Mouse (Mus musculus): ENCODE results near the gene Nbea.

Gene Nbea

GRCm38 (mm10) chr3:55783171-55784081 is 400.1 kb downstream of the Nbea start:
- DNase-seq (ENCODE audit: low read depth, low spot score) = no peak

- no peak for DNase-seq (ENCODE audit: low read depth, low spot score)
Measured at GRCm38 (mm10) chr3:55782771-55783170, 400.7 kb downstream of the Nbea start.

DNA sequence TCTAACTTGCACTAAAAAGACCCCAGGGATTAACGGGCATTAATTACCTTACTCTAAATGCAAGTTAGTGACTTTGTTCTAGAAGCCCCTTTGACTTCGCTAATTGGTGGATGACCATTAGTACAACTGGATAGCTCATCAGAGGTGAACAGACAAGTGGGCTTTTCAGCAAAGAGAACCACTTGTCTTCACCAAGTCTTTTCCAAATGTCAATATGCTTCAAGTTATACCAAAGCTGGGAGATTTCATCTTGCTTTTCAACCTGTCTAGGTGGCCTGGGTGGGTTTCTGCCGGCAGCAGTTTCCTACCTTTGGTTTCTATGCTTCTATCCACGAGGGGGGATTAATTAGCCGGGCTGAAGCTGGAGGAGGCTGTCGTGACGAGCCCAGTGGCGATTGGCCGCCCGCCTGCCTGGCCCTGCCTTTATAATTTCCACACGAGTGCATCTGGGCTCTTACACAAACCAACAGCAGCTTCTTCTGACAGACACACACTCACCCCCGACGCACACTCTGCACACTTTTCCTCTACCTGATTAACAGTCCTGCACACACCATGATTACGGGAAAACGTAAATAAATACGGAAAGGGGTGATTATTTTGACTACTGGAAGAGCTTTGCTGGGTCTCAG is 401.3 kb downstream of the Nbea start, which contains the start of gene Mab21l1:
Gene Mab21l1 (plus strand): TSS at position 455 of the 632 bp plus-strand sequence.
- no peak for DNase-seq (ENCODE audit: low read depth, low spot score)

GRCm38 (mm10) chr3:55781429-55782055 is 402.0 kb downstream of the Nbea start:
- DNase-seq (ENCODE audit: low read depth, low spot score) = no peak

GRCm38 (mm10) chr3:55780120-55781070 is 403.1 kb downstream of the Nbea start:
- DNase-seq (ENCODE audit: low read depth, low spot score) = no peak

DNA sequence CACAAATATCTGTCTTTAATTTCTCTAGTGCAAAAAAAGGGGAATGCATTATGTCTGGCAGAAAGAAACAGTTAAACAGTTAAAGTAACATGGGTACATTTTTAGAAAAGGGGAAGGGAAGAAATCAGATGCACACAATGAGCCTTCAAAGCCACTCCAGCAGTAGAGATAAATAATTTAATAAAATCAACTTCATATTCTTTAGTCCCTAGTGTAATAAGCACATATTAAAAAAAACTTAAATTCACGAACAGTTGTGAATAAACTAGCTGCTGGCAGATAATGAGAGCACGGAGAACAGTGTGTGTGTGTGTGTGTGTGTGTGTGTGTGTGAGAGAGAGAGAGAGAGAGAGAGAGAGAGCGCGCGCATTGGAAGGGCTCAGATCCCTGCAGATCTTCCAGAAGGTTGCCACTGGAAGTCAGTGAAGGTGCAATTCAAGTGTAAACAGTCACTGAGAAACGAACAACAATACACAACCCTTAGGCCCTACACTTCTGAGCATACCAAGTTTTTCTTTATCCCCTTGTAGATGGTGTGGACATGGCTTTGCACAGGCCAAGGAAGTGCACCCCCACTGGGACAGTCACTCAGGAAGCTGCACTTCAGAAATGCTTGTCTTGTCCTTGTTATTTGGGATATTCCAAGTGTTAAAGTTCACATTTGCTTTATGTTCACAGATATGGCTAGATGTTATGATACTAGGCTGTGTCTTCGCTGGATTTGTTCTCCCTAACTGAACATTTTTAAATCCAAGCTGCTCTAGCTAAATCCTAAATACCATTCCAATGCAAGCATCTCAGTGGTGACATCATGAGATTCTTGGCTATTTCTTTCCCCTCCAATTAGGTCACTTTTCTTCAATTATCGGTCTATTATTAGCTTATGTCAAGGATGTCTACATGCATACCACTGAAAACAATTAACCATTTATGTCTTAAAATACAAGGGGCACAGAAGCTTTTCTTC is 404.5 kb downstream of the Nbea start:
- no peak for DNase-seq (ENCODE audit: low read depth, low spot score)

DNA sequence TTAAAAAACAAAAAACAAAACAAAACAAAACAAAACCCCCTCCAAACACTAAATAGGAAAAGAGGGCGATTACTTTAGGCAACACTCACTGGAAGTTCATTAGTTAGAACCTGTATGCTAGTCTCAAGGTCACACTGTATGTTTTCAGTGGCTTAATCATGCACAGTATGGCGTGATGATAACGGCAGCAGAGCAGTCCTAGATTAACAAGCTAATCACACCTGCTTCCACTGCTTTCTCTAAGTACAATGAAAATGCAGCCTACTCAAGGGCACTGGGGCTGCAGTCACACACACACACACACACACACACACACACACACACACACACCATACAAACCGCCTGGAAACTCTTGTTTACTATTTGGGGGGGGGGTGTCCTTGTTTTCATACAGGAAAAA is 406.0 kb downstream of the Nbea start:
- DNase-seq (ENCODE audit: low read depth, low spot score) = no peak

DNA sequence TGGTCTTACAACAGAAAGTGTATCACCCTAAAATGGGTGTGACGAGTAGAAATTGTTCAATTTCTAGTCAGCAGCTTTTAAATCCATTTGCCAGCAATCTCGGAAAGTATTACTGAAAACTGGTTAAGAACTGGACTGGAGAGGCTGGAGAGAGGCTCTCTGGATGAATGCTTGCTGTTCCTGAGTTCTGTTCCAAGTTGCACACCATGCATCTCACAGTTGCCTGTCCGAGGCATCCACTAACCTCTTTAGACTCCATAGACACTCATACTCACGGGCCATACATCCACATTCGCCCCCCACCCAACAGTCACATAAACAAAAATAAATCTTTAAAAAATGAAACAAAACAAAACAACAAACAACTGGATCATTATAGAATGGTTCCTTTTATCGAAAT is 407.7 kb downstream of the Nbea start:
- DNase-seq (ENCODE audit: low read depth, low spot score) = no peak

DNA sequence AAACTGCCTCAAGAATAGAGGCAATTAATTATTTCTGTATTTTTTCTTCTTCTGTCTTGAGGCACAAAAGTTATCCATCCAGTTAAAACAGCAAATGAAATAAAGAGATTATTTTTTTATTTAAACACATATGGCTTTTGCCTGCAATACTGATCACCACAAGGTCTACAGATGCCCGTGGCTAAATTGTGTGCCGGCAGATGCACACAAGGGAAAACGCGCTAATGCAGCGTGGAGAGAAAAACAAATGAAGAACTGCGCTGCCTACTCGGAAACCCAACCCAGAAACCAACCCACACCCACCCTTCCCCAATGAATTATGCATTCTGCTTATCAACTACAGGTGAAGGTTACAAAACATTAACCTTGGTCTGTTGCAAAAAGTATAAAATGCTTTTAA is 408.3 kb downstream of the Nbea start:
- DNase-seq (ENCODE audit: low read depth, low spot score) = no peak

DNA sequence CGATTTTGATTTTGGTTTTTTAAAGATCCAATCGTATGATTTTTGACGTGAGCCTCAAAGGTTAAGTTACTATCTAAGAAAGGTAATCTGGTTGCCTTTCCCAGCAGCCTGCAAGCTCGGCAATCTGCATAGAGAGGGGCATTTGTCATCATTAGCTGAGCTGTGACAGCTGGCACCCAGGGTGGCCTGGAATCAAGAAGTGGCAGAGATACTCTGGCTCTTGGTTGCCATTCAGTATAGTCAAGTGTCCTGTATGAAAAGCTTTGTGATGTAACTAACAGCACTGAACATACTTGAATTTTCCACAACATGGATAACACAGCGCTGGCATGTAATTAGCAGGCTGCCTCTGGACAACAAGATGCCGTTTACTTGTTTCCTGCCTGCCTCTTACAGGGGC is 409.3 kb downstream of the Nbea start:
- no peak for DNase-seq (ENCODE audit: low read depth, low spot score)

DNA sequence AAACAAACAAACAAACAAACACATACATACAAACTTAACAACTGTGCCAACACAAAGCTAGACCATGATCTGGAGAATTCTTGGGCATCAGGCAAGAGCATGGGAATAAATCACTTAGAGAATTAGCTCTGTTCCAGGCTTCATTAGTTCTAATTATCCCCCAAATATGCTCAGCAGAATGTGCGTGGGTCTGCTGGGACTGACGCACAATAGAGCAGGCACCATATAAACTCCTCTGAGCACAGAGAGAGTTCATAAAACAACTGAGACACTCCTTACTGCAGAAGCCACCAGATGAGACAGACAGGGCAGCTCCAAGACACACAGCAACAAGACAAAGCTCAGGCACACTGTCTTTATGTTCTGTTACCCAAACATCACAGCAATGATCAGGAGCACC is 414.2 kb downstream of the Nbea start:
- no peak for DNase-seq (ENCODE audit: low read depth, low spot score)

DNA sequence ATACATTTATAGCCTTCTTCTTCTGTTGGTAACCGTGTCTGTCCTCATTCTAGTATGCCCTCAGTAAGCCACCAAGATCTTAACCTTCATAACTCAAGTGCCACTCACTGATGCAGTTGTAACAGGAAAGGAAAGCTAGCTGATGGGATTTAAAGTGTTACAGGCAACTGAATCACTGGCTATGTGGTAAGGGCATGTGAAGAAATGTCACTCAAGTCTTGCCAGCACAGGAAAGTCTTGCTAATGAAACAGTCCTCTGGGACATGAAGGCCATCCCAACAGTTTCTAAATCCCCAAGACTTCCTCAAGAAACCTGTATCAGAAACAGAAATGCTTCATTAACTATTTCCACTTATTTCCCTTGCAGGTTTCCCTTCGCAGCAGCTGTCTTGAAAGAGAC is 414.8 kb downstream of the Nbea start:
- DNase-seq (ENCODE audit: low read depth, low spot score) = no peak

GRCm38 (mm10) chr3:55763591-55763990 is 419.9 kb downstream of the Nbea start:
- DNase-seq (ENCODE audit: low read depth, low spot score) = no peak

DNA sequence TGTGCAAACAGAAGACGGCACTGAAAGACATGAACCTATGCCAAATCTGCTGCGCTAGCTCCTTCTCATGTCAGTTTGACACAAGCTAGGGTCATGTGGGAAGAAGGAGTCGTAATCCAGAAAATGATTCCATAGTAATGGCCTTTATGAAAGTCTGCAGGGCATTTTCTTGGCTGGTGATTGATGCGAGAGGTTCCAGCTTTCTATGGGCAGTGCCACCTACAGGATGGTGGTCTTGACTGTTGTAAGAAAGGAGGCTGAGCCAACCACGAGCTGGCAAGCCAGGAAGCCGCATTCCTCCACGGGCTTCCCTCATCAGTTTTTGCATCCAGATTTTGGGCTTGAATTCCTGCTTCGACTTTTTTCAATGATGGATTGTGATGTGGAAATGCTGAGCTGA is 425.2 kb downstream of the Nbea start:
- DNase-seq (ENCODE audit: low read depth, low spot score) = no peak

DNA sequence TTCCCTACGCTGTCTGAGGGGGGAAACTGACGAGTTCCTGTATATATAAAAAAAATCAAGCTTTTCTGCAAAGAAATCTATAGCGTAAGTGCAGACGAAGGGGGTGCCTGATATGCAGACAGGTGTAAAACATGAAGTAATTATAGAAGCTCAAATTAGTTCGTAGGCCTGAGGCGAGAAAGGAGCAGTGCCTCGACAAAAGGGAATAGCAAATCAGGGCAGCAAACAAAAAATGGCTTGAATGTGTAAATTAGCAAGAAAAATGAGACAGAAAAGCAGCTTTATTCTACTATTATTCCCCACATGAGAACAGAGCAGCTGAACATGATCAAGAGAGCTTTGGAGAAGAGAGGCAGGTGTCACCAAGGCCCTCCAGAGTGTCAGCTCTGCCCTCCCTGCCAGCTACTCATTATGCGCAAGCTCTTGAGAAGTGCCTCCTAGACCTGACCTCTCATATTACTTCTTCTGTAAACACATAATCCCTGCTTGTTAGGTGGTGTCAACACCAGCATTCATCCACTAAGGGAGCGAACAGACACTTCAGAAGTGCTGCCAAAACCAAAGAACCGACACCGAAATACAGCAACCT is 426.8 kb downstream of the Nbea start:
- no peak for DNase-seq (ENCODE audit: low read depth, low spot score)

- DNase-seq (ENCODE audit: low read depth, low spot score) = no peak
Measured at GRCm38 (mm10) chr3:55755805-55756601, 427.5 kb downstream of the Nbea start.

DNA sequence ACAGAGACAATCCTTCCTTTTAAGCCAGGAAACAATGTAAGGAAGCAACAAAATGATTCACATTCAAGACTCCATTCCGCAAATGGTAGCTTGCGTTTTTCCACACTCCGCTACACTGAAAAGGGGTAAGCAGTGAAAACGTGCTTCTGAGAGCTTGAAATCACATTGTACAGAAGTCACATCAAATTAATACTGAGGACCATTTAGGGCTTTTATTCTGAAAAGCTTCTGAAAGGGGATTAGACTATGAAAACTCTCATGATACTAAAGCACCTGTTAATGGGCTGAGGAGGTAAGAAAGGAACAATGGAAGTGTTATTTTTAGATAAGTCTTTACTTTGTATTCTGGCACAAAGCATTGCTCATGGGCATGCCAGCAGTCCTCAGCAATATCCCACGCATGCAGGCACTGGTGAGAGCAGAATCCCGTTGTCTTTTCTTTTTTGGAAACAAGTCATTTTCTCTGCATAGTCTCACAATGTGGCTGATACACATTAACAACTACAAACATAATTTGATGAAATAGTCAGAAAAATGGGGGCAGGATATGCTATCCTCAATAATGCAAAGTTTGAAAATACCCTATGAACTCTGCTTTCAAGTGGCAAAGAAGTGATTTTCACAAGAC is 428.4 kb downstream of the Nbea start:
- DNase-seq (ENCODE audit: low read depth, low spot score) = no peak

DNA sequence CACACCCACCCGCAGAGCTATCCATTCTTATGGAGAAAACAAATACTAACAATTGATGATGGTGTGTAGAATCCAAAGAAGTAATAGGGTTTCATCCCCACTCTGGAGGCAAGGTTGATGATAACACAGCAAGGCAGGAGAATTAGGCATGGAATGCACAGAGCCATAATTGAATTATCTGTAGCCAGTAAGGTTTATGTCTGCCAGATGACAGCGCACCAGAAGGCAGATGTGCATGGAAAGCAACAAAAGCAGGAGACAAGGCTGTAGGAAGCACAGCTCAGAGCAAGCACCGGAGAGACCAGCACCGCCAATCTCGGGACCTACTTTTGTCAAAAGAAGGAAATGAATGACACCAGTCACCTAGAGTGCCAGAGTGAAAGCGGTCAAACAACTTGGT is 429.6 kb downstream of the Nbea start:
- DNase-seq (ENCODE audit: low read depth, low spot score) = no peak

GRCm38 (mm10) chr3:55752558-55752957 is 430.9 kb downstream of the Nbea start:
- DNase-seq (ENCODE audit: low read depth, low spot score) = no peak
